Mouse (Mus musculus): ENCODE results near the gene Alcam. TPM values are rescaled to one million over a fixed set of nuclear protein-coding genes. Genes with fewer than 3 reads are reported as not detected.

Alcam gene
- polyA plus RNA-seq (2015; fragmentation: Nextera tagmentation; extraction: Ambion mirVana): 61.2 and 62.5 TPM in 2 replicates

- H3K4me1 ChIP-seq (ENCODE audit: control insufficient read depth, insufficient read depth, low read length): no peaks in the 10 kb centered on the region; the same call in 1 of the 2 replicates
- H3K36me3 ChIP-seq (ENCODE audit: control insufficient read depth, insufficient read depth, low read length): no peaks in the 10 kb centered on the region
- no peaks in the 10 kb centered on the region for H3K9me3 ChIP-seq (replicated peaks; ENCODE audit: control insufficient read depth, low read length)
- H3K27ac ChIP-seq (ENCODE audit: low read length): peak within 1 kb of the TSS; percentile 85
- H3K27me3 ChIP-seq (ENCODE audit: control insufficient read depth, insufficient read depth, low read length): no peaks in the 10 kb centered on the region
- H3K4me2 ChIP-seq (ENCODE audit: low read depth, low read length): peak within 1 kb of the TSS; percentile 94
- peak within 1 kb of the TSS; percentile 90 for H3K4me3 ChIP-seq (replicated peaks; ENCODE audit: low read length)
- ATAC-seq (ENCODE audit: insufficient read depth, low FRiP score): no peak
- H3K9ac ChIP-seq (ENCODE audit: low read length): peak within 1 kb of the TSS; percentile 71
- WGBS: 2% methylated on average over 14 of the region's 14 CpGs
Measured at GRCm38 (mm10) chr16:52453971-52454514, at the start of gene Alcam. Gene Alcam, minus strand, starts transcription at chr16:52454074.

- WGBS: 63% methylated on average over 4 of the region's 4 CpGs
- H3K9ac ChIP-seq (ENCODE audit: low read length): no peak overlapping the region
- no peak for ATAC-seq (ENCODE audit: insufficient read depth, low FRiP score)
- no peaks in the 10 kb centered on the region for H3K27me3 ChIP-seq (ENCODE audit: control insufficient read depth, insufficient read depth, low read length)
- H3K4me1 ChIP-seq (ENCODE audit: control insufficient read depth, insufficient read depth, low read length): no peaks in the 10 kb centered on the region
- H3K27ac ChIP-seq (ENCODE audit: low read length): no peak overlapping the region
- no peaks in the 10 kb centered on the region for H3K9me3 ChIP-seq (replicated peaks; ENCODE audit: control insufficient read depth, low read length)
- H3K4me2 ChIP-seq (ENCODE audit: low read depth, low read length): no peak overlapping the region
- H3K36me3 ChIP-seq (ENCODE audit: control insufficient read depth, insufficient read depth, low read length): no peaks in the 10 kb centered on the region
- no peak overlapping the region for H3K4me3 ChIP-seq (replicated peaks; ENCODE audit: low read length)
Measured at GRCm38 (mm10) chr16:52498757-52499335, 45.0 kb upstream of the Alcam start.

- 69% methylated on average over 1 of the region's 1 CpGs for WGBS
- no peaks in the 10 kb centered on the region for H3K36me3 ChIP-seq (ENCODE audit: control insufficient read depth, insufficient read depth, low read length)
- H3K9me3 ChIP-seq (replicated peaks; ENCODE audit: control insufficient read depth, low read length): no peaks in the 10 kb centered on the region
- no peak overlapping the region for H3K27ac ChIP-seq (ENCODE audit: low read length)
- ATAC-seq (ENCODE audit: insufficient read depth, low FRiP score): no peak
- H3K4me1 ChIP-seq (ENCODE audit: control insufficient read depth, insufficient read depth, low read length): no peaks in the 10 kb centered on the region
- no peak overlapping the region for H3K4me2 ChIP-seq (ENCODE audit: low read depth, low read length)
- no peaks in the 10 kb centered on the region for H3K27me3 ChIP-seq (ENCODE audit: control insufficient read depth, insufficient read depth, low read length)
- no peak overlapping the region for H3K9ac ChIP-seq (ENCODE audit: low read length)
- H3K4me3 ChIP-seq (replicated peaks; ENCODE audit: low read length): no peak overlapping the region
Measured at GRCm38 (mm10) chr16:52490542-52490941, 36.7 kb upstream of the Alcam start.

GRCm38 (mm10) chr16:52474235-52474634 is 20.4 kb upstream of the Alcam start:
- Histone ChIP-seq H3K4me3 (replicated peaks; ENCODE audit: low read length) (no peak overlapping the region), H3K4me2 (ENCODE audit: low read depth, low read length) (no peak overlapping the region), H3K27ac (ENCODE audit: low read length) (no peak overlapping the region), H3K9me3 (replicated peaks; ENCODE audit: control insufficient read depth, low read length) (no peaks in the 10 kb centered on the region), H3K27me3 (ENCODE audit: control insufficient read depth, insufficient read depth, low read length) (no peaks in the 10 kb centered on the region), H3K9ac (ENCODE audit: low read length) (no peak overlapping the region), H3K4me1 (ENCODE audit: control insufficient read depth, insufficient read depth, low read length) (no peaks in the 10 kb centered on the region), H3K36me3 (ENCODE audit: control insufficient read depth, insufficient read depth, low read length) (no peaks in the 10 kb centered on the region)
- ATAC-seq (ENCODE audit: insufficient read depth, low FRiP score): no peak
- WGBS: 53% methylated on average over 4 of the region's 4 CpGs

- Histone ChIP-seq H3K27ac (ENCODE audit: low read length) (peak overlapping the region; percentile 42; the same call in 1 of the 2 replicates), H3K4me3 (replicated peaks; ENCODE audit: low read length) (no peak overlapping the region), H3K9ac (ENCODE audit: low read length) (no peak overlapping the region), H3K4me1 (ENCODE audit: control insufficient read depth, insufficient read depth, low read length) (no peaks in the 10 kb centered on the region), H3K27me3 (ENCODE audit: control insufficient read depth, insufficient read depth, low read length) (no peaks in the 10 kb centered on the region), H3K36me3 (ENCODE audit: control insufficient read depth, insufficient read depth, low read length) (no peaks in the 10 kb centered on the region), H3K9me3 (replicated peaks; ENCODE audit: control insufficient read depth, low read length) (no peaks in the 10 kb centered on the region), H3K4me2 (ENCODE audit: low read depth, low read length) (no peak overlapping the region)
- no peak for ATAC-seq (ENCODE audit: insufficient read depth, low FRiP score)
- 90% methylated on average over 2 of the region's 2 CpGs for WGBS
Measured at GRCm38 (mm10) chr16:52473089-52473488, 19.2 kb upstream of the Alcam start.

GRCm38 (mm10) chr16:52472635-52473034 is 18.8 kb upstream of the Alcam start:
- 73% methylated on average over 3 of the region's 3 CpGs for WGBS

GRCm38 (mm10) chr16:52472059-52472458 is 18.2 kb upstream of the Alcam start:
- no peaks in the 10 kb centered on the region for H3K36me3 ChIP-seq (ENCODE audit: control insufficient read depth, insufficient read depth, low read length)
- peak; percentile 29; the same call in 1 of the 2 replicates for ATAC-seq (ENCODE audit: insufficient read depth, low FRiP score)
- no peaks in the 10 kb centered on the region for H3K4me1 ChIP-seq (ENCODE audit: control insufficient read depth, insufficient read depth, low read length)

More at GRCm38 (mm10) chr16:52472635-52473034, 18.8 kb upstream of the Alcam start:
- Histone ChIP-seq H3K4me3 (replicated peaks; ENCODE audit: low read length) (no peak overlapping the region), H3K27me3 (ENCODE audit: control insufficient read depth, insufficient read depth, low read length) (no peaks in the 10 kb centered on the region), H3K4me1 (ENCODE audit: control insufficient read depth, insufficient read depth, low read length) (no peaks in the 10 kb centered on the region), H3K27ac (ENCODE audit: low read length) (peak overlapping the region; percentile 42; the same call in 1 of the 2 replicates), H3K36me3 (ENCODE audit: control insufficient read depth, insufficient read depth, low read length) (no peaks in the 10 kb centered on the region), H3K9me3 (replicated peaks; ENCODE audit: control insufficient read depth, low read length) (no peaks in the 10 kb centered on the region), H3K9ac (ENCODE audit: low read length) (no peak overlapping the region), H3K4me2 (ENCODE audit: low read depth, low read length) (no peak overlapping the region)
- ATAC-seq (ENCODE audit: insufficient read depth, low FRiP score): no peak

GRCm38 (mm10) chr16:52470881-52471280 is 17.0 kb upstream of the Alcam start:
- Histone ChIP-seq H3K4me2 (ENCODE audit: low read depth, low read length) (no peak overlapping the region), H3K9ac (ENCODE audit: low read length) (no peak overlapping the region), H3K27me3 (ENCODE audit: control insufficient read depth, insufficient read depth, low read length) (no peaks in the 10 kb centered on the region), H3K4me3 (replicated peaks; ENCODE audit: low read length) (no peak overlapping the region), H3K4me1 (ENCODE audit: control insufficient read depth, insufficient read depth, low read length) (no peaks in the 10 kb centered on the region), H3K27ac (ENCODE audit: low read length) (no peak overlapping the region), H3K36me3 (ENCODE audit: control insufficient read depth, insufficient read depth, low read length) (no peaks in the 10 kb centered on the region), H3K9me3 (replicated peaks; ENCODE audit: control insufficient read depth, low read length) (no peaks in the 10 kb centered on the region)
- 75% methylated on average over 2 of the region's 2 CpGs for WGBS
- no peak for ATAC-seq (ENCODE audit: insufficient read depth, low FRiP score)

More at GRCm38 (mm10) chr16:52472059-52472458, 18.2 kb upstream of the Alcam start:
- Histone ChIP-seq H3K27ac (ENCODE audit: low read length) (no peak overlapping the region), H3K27me3 (ENCODE audit: control insufficient read depth, insufficient read depth, low read length) (no peaks in the 10 kb centered on the region), H3K4me3 (replicated peaks; ENCODE audit: low read length) (no peak overlapping the region), H3K9me3 (replicated peaks; ENCODE audit: control insufficient read depth, low read length) (no peaks in the 10 kb centered on the region), H3K4me2 (ENCODE audit: low read depth, low read length) (no peak overlapping the region), H3K9ac (ENCODE audit: low read length) (no peak overlapping the region)

- H3K36me3 ChIP-seq (ENCODE audit: control insufficient read depth, insufficient read depth, low read length): no peaks in the 10 kb centered on the region
- no peak for ATAC-seq (ENCODE audit: insufficient read depth, low FRiP score)
- 61% methylated on average over 3 of the region's 3 CpGs for WGBS
Measured at GRCm38 (mm10) chr16:52470226-52470625, 16.4 kb upstream of the Alcam start.

More at GRCm38 (mm10) chr16:52470226-52470625, 16.4 kb upstream of the Alcam start:
- H3K4me2 ChIP-seq (ENCODE audit: low read depth, low read length): no peak overlapping the region
- H3K27ac ChIP-seq (ENCODE audit: low read length): no peak overlapping the region; the same call in 1 of the 2 replicates
- H3K27me3 ChIP-seq (ENCODE audit: control insufficient read depth, insufficient read depth, low read length): no peaks in the 10 kb centered on the region
- no peaks in the 10 kb centered on the region for H3K4me1 ChIP-seq (ENCODE audit: control insufficient read depth, insufficient read depth, low read length)
- no peaks in the 10 kb centered on the region for H3K9me3 ChIP-seq (replicated peaks; ENCODE audit: control insufficient read depth, low read length)
- H3K9ac ChIP-seq (ENCODE audit: low read length): no peak overlapping the region
- no peak overlapping the region for H3K4me3 ChIP-seq (replicated peaks; ENCODE audit: low read length)
